Mouse (Mus musculus): ENCODE measurements at regions not wholly inside any gene's neighbourhood (a gene's known extent, or its start where the extent isn't known, plus 50 kb on each side); places are given as distances from the start of the nearest gene placed in this dataset.

GRCm38 (mm10) chr6:13305873-13306272 is 81.1 kb upstream of the Vwde start:
- Histone ChIP-seq H3K36me3 (ENCODE audit: control insufficient read depth, insufficient read depth, low read length) (no peaks in the 10 kb centered on the region), H3K4me1 (replicated peaks; ENCODE audit: control insufficient read depth, insufficient read depth) (no peaks in the 10 kb centered on the region), H3K27me3 (ENCODE audit: control insufficient read depth, insufficient read depth, low read length) (no peaks in the 10 kb centered on the region), H3K4me3 (ENCODE audit: low read depth, low read length) (no peak overlapping the region), H3K9ac (ENCODE audit: low read length) (no peak overlapping the region), H3K27ac (replicated peaks) (no peak overlapping the region), H3K4me2 (replicated peaks; ENCODE audit: low read depth) (no peak overlapping the region), H3K9me3 (ENCODE audit: control insufficient read depth, low read length) (no peaks in the 10 kb centered on the region)
- DNase-seq (ENCODE audit: low spot score) (no peak), ATAC-seq (ENCODE audit: low FRiP score, low TSS enrichment) (no peak)
- TF ChIP-seq CTCF (IDR thresholded peaks at IDR 0.05; ENCODE audit: low read depth) = no peak
- TF ChIP-seq EP300 (optimal IDR thresholded peaks at IDR 0.05) = no peak
- WGBS = 81% methylated on average over 5 of the region's 5 CpGs

- no peaks in the 10 kb centered on the region for H3K36me3 ChIP-seq (ENCODE audit: control insufficient read depth, insufficient read depth, low read length)
- no peak overlapping the region for H3K4me2 ChIP-seq (replicated peaks; ENCODE audit: low read depth)
- no peak for ATAC-seq (ENCODE audit: low FRiP score, low TSS enrichment)
- no peak overlapping the region for H3K27ac ChIP-seq (replicated peaks)
- no peak overlapping the region for H3K4me3 ChIP-seq (ENCODE audit: low read depth, low read length)
- H3K4me1 ChIP-seq (replicated peaks; ENCODE audit: control insufficient read depth, insufficient read depth) = no peaks in the 10 kb centered on the region
- DNase-seq (ENCODE audit: low spot score) = no peak
- no peak overlapping the region for H3K9ac ChIP-seq (ENCODE audit: low read length)
- WGBS = 90% methylated on average over 3 of the region's 3 CpGs
- H3K27me3 ChIP-seq (ENCODE audit: control insufficient read depth, insufficient read depth, low read length) = no peaks in the 10 kb centered on the region
- TF ChIP-seq EP300 (optimal IDR thresholded peaks at IDR 0.05) (no peak), CTCF (IDR thresholded peaks at IDR 0.05; ENCODE audit: low read depth) (no peak)
- H3K9me3 ChIP-seq (ENCODE audit: control insufficient read depth, low read length) = no peaks in the 10 kb centered on the region
Observed at GRCm38 (mm10) chr6:13298171-13298570, 73.4 kb upstream of the Vwde start.

- TF ChIP-seq EP300 (optimal IDR thresholded peaks at IDR 0.05) = no peak
- no peak for TF ChIP-seq CTCF (IDR thresholded peaks at IDR 0.05; ENCODE audit: low read depth)
- 64% methylated on average over 3 of the region's 3 CpGs for WGBS
- no peaks in the 10 kb centered on the region for H3K9me3 ChIP-seq (ENCODE audit: control insufficient read depth, low read length)
- H3K36me3 ChIP-seq (ENCODE audit: control insufficient read depth, insufficient read depth, low read length) = no peaks in the 10 kb centered on the region
- ATAC-seq (ENCODE audit: low FRiP score, low TSS enrichment) (no peak), DNase-seq (ENCODE audit: low spot score) (no peak)
- no peaks in the 10 kb centered on the region for H3K4me1 ChIP-seq (replicated peaks; ENCODE audit: control insufficient read depth, insufficient read depth)
- H3K9ac ChIP-seq (ENCODE audit: low read length) = no peak overlapping the region
- H3K4me3 ChIP-seq (ENCODE audit: low read depth, low read length) = no peak overlapping the region
- no peak overlapping the region for H3K27ac ChIP-seq (replicated peaks)
- H3K27me3 ChIP-seq (ENCODE audit: control insufficient read depth, insufficient read depth, low read length) = no peaks in the 10 kb centered on the region
- H3K4me2 ChIP-seq (replicated peaks; ENCODE audit: low read depth) = no peak overlapping the region
Observed at GRCm38 (mm10) chr6:13297110-13297509, 72.3 kb upstream of the Vwde start.

DNA sequence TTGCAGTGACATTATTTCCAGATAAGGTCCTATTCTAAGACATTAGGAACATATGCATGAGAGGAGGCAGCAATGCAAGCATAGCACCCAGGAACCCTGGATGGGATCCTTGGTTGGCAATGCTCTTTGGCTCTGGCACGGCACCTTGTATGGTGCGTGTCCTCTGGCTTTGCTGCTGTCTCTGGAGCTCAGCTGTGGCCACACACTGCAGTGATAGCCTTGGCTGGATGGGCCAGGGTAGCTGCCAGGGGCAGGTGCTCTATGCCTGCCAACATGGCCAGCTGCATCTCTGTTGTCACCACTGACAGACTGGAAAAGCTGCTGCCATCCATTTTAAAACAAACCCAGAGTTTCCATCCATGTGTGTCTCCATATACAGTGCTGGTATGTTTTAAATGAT is 71.3 kb upstream of the Vwde start:
- WGBS = 78% methylated on average over 2 of the region's 2 CpGs
- H3K9me3 ChIP-seq (ENCODE audit: control insufficient read depth, low read length) = no peaks in the 10 kb centered on the region
- no peak overlapping the region for H3K9ac ChIP-seq (ENCODE audit: low read length)
- H3K4me2 ChIP-seq (replicated peaks; ENCODE audit: low read depth) = no peak overlapping the region
- H3K27ac ChIP-seq (replicated peaks) = no peak overlapping the region
- H3K36me3 ChIP-seq (ENCODE audit: control insufficient read depth, insufficient read depth, low read length) = no peaks in the 10 kb centered on the region
- H3K4me3 ChIP-seq (ENCODE audit: low read depth, low read length) = no peak overlapping the region
- ATAC-seq (ENCODE audit: low FRiP score, low TSS enrichment) = 0 out of 2 replicates have a peak, but pooled peaks have one; percentile 15
- DNase-seq (ENCODE audit: low spot score) = no peak
- TF ChIP-seq EP300 (optimal IDR thresholded peaks at IDR 0.05) = no peak
- TF ChIP-seq CTCF (IDR thresholded peaks at IDR 0.05; ENCODE audit: low read depth) = no peak
- no peaks in the 10 kb centered on the region for H3K27me3 ChIP-seq (ENCODE audit: control insufficient read depth, insufficient read depth, low read length)
- H3K4me1 ChIP-seq (replicated peaks; ENCODE audit: control insufficient read depth, insufficient read depth) = no peaks in the 10 kb centered on the region

DNA sequence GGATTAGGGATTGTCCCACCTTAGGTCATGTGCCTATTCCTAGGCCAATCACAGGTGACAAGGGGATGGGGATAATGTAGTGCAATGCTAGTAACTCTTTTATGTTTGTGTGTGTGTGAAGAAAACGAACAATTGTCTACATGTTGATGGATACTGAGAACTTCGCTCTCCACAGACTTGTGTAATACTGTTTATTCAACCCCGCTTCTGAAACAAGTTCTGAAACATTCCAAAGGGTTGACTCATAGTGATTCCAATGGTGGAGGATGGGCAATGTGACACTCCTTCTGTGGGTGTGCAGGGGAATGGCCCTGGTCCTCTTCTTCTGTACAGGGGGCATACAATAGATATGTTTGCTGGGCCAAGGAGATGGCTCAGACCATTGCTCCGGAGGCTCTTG is 69.6 kb upstream of the Vwde start:
- H3K27ac ChIP-seq (replicated peaks) = no peak overlapping the region
- no peak for TF ChIP-seq EP300 (optimal IDR thresholded peaks at IDR 0.05)
- TF ChIP-seq CTCF (IDR thresholded peaks at IDR 0.05; ENCODE audit: low read depth) = no peak
- no peaks in the 10 kb centered on the region for H3K4me1 ChIP-seq (replicated peaks; ENCODE audit: control insufficient read depth, insufficient read depth)
- H3K4me2 ChIP-seq (replicated peaks; ENCODE audit: low read depth) = no peak overlapping the region
- ATAC-seq (ENCODE audit: low FRiP score, low TSS enrichment) (no peak), DNase-seq (ENCODE audit: low spot score) (no peak)
- no peak overlapping the region for H3K4me3 ChIP-seq (ENCODE audit: low read depth, low read length)
- WGBS = 39% methylated on average over 4 of the region's 4 CpGs
- H3K36me3 ChIP-seq (ENCODE audit: control insufficient read depth, insufficient read depth, low read length) = no peaks in the 10 kb centered on the region
- H3K9ac ChIP-seq (ENCODE audit: low read length) = no peak overlapping the region
- H3K9me3 ChIP-seq (ENCODE audit: control insufficient read depth, low read length) = no peaks in the 10 kb centered on the region
- H3K27me3 ChIP-seq (ENCODE audit: control insufficient read depth, insufficient read depth, low read length) = no peaks in the 10 kb centered on the region

GRCm38 (mm10) chr6:13288500-13288899 is 63.7 kb upstream of the Vwde start:
- no peak for DNase-seq (ENCODE audit: low spot score)
- no peaks in the 10 kb centered on the region for H3K36me3 ChIP-seq (ENCODE audit: control insufficient read depth, insufficient read depth, low read length)
- no peak overlapping the region for H3K27ac ChIP-seq (replicated peaks)
- 8% methylated on average over 1 of the region's 1 CpGs for WGBS
- no peak overlapping the region for H3K4me2 ChIP-seq (replicated peaks; ENCODE audit: low read depth)
- H3K27me3 ChIP-seq (ENCODE audit: control insufficient read depth, insufficient read depth, low read length) = no peaks in the 10 kb centered on the region
- H3K9me3 ChIP-seq (ENCODE audit: control insufficient read depth, low read length) = no peaks in the 10 kb centered on the region
- TF ChIP-seq CTCF (IDR thresholded peaks at IDR 0.05; ENCODE audit: low read depth) = no peak
- TF ChIP-seq EP300 (optimal IDR thresholded peaks at IDR 0.05) = no peak
- no peak overlapping the region for H3K4me3 ChIP-seq (ENCODE audit: low read depth, low read length)
- ATAC-seq (ENCODE audit: low FRiP score, low TSS enrichment) = peak; percentile 54; the same call in 1 of the 2 replicates
- H3K4me1 ChIP-seq (replicated peaks; ENCODE audit: control insufficient read depth, insufficient read depth) = no peaks in the 10 kb centered on the region
- H3K9ac ChIP-seq (ENCODE audit: low read length) = no peak overlapping the region

Data from stomach, postnatal 0 days (tissue).